In the genomic region with DNA sequence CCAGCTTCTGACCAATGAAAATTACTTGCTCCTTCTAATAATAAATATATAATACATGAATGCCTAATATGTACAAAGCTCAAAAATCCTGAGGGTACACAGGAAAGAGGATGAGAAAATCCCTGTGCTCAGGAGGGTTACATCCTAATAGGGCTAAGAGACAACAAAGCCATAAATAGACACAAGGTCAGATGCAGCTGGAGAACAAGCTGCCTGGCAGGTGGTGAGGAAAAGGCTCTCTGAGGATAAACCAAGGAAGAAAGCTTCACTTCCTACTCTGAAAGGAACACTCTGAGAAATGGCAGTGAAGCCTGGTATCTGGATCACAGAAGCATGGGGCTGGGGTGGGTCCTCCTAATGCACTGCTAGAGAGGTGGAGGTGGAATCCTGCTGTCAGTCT, we compare ENCODE assay signal across 13 mouse cellular contexts. TPM values are rescaled to one million over a fixed set of nuclear protein-coding genes. Genes with fewer than 3 reads are reported as not detected.
DNase-seq lines count a peak whose midpoint lies in the region; ATAC-seq and TF ChIP-seq lines count a peak whose summit lies in the region.
"Had no signal": no experiment of that assay in that cellular context is flagged by ENCODE, and none has a peak within 500 bp of the region (broad histone marks: within the 10 kb centered on the region; RNA-seq: fewer than 3 reads in every experiment).

No protein-coding gene starts in this region.

- no peak overlapping the region for H3K9ac ChIP-seq in kidney, embryonic 15.5 days
- no peak overlapping the region for H3K9ac ChIP-seq in kidney, embryonic 14.5 days (ENCODE audit: low read depth, low read length)
- no peak overlapping the region for H3K9ac ChIP-seq in stomach, embryonic 16.5 days (ENCODE audit: low read length)
- H3K9ac ChIP-seq: liver, embryonic 14.5 days had no signal

- TF ChIP-seq POLR2A in cerebellum, adult 2 months (IDR thresholded peaks at IDR 0.05; ENCODE audit: borderline replicate concordance, insufficient read depth, low read length): no peak

- no peak for TF ChIP-seq CTCF in cerebellum, adult 2 months (IDR thresholded peaks at IDR 0.05; ENCODE audit: borderline replicate concordance, insufficient read depth, low read depth, low read length)

- H3K9me3 ChIP-seq in kidney, embryonic 15.5 days (replicated peaks): no peaks in the 10 kb centered on the region
- H3K9me3 ChIP-seq in kidney, embryonic 14.5 days (ENCODE audit: control insufficient read depth, low read length): no peaks in the 10 kb centered on the region
- H3K9me3 ChIP-seq in stomach, embryonic 16.5 days (replicated peaks; ENCODE audit: control insufficient read depth, low read length): no peaks in the 10 kb centered on the region
- H3K9me3 ChIP-seq: embryonic facial prominence, embryonic 10.5 days had no signal

- peak overlapping the region; percentile 37; the same call in 1 of the 2 replicates for H3K27ac ChIP-seq in cerebellum, adult 2 months (ENCODE audit: insufficient read depth, low read length)
- peak overlapping the region; percentile 20; the same call in 1 of the 2 replicates for H3K27ac ChIP-seq in kidney, embryonic 15.5 days
- no peak overlapping the region for H3K27ac ChIP-seq in kidney, embryonic 14.5 days (ENCODE audit: low read depth, low read length)
- 0 out of 2 replicates have a peak overlapping the region, but pooled peaks have one; percentile 16 for H3K27ac ChIP-seq in stomach, embryonic 16.5 days (ENCODE audit: low read length)
- H3K27ac ChIP-seq: embryonic facial prominence, embryonic 10.5 days; liver, embryonic 14.5 days had no signal

- no peak overlapping the region for H3K4me3 ChIP-seq in cerebellum, adult 2 months (replicated peaks; ENCODE audit: insufficient read depth, low read depth, low read length)
- no peak overlapping the region for H3K4me3 ChIP-seq in kidney, embryonic 15.5 days (replicated peaks)
- H3K4me3 ChIP-seq in kidney, embryonic 14.5 days (ENCODE audit: low read length): no peak overlapping the region
- no peak overlapping the region for H3K4me3 ChIP-seq in stomach, embryonic 16.5 days (replicated peaks; ENCODE audit: low read length)
- H3K4me3 ChIP-seq: embryonic facial prominence, embryonic 10.5 days had no signal

- no peak overlapping the region for H3K4me2 ChIP-seq in kidney, embryonic 15.5 days
- H3K4me2 ChIP-seq in kidney, embryonic 14.5 days (replicated peaks; ENCODE audit: low read depth, low read length): no peak overlapping the region
- no peak overlapping the region for H3K4me2 ChIP-seq in stomach, embryonic 16.5 days (ENCODE audit: low read depth, low read length)

- H3K27me3 ChIP-seq in cerebellum, adult 2 months (ENCODE audit: control insufficient read depth, insufficient read depth, low read length): no peaks in the 10 kb centered on the region; the same call in 1 of the 2 replicates
- H3K27me3 ChIP-seq in kidney, embryonic 15.5 days: no peaks in the 10 kb centered on the region
- no peaks in the 10 kb centered on the region for H3K27me3 ChIP-seq in kidney, embryonic 14.5 days (ENCODE audit: control insufficient read depth, insufficient read depth, low read length)
- H3K27me3 ChIP-seq in stomach, embryonic 16.5 days (ENCODE audit: control insufficient read depth, insufficient read depth, low read length): no peaks in the 10 kb centered on the region

- peaks cover 22% of the 10 kb centered on the region for H3K36me3 ChIP-seq in kidney, embryonic 15.5 days
- H3K36me3 ChIP-seq in kidney, embryonic 14.5 days (ENCODE audit: control insufficient read depth, insufficient read depth, low read length): peaks cover 14% of the 10 kb centered on the region
- H3K36me3 ChIP-seq in stomach, embryonic 16.5 days (ENCODE audit: control insufficient read depth, insufficient read depth, low read length): no peaks in the 10 kb centered on the region; the same call in 1 of the 2 replicates

- DNase-seq in cerebellum, adult 2 months: peak in 1 of 2 experiments; percentile 14
- no peak for DNase-seq in cerebellum, adult 9-11 months
- peak; percentile 51 for DNase-seq in retina, adult 2 months (ENCODE audit: low read depth, low spot score)
- DNase-seq in retina, embryonic 14.5 days (ENCODE audit: low spot score): no peak
- no peak for DNase-seq in spleen, postnatal 10 days (ENCODE audit: low spot score in 2 of 2)

- H3K4me1 ChIP-seq in cerebellum, adult 2 months (ENCODE audit: control insufficient read depth, insufficient read depth, low read length): peaks cover 5% of the 10 kb centered on the region; the same call in 1 of the 2 replicates
- H3K4me1 ChIP-seq in kidney, embryonic 15.5 days: peaks cover 7% of the 10 kb centered on the region
- H3K4me1 ChIP-seq in kidney, embryonic 14.5 days (ENCODE audit: control insufficient read depth, insufficient read depth, low read length): 0 out of 2 replicates have a peak, but pooled peaks cover 2% of the 10 kb centered on the region
- H3K4me1 ChIP-seq in stomach, embryonic 16.5 days (ENCODE audit: control insufficient read depth, insufficient read depth, low read length): 0 out of 2 replicates have a peak, but pooled peaks cover 3% of the 10 kb centered on the region

- ATAC-seq in kidney, embryonic 15.5 days (replicated peaks; ENCODE audit: low FRiP score): no peak
- no peak for ATAC-seq in kidney, embryonic 14.5 days (ENCODE audit: low FRiP score, low TSS enrichment)
- ATAC-seq in stomach, embryonic 16.5 days (ENCODE audit: insufficient read depth, low FRiP score): no peak

RNA-seq across cellular contexts. Expression of gene Gm6096, which starts 15.6 kb away (rescaled TPM):
- not detected in 2 replicates for polyA plus RNA-seq in cerebellum, adult 2 months (2012; rRNA removed)
- 0.50 TPM in 1 of 2 replicates, not detected in the other for polyA plus RNA-seq in kidney, embryonic 15.5 days (2015; fragmentation: Nextera tagmentation; extraction: Ambion mirVana)
- 0.69 TPM in 1 of 2 replicates, not detected in the other for polyA plus RNA-seq in kidney, embryonic 14.5 days (2014; fragmentation: Nextera tagmentation; extraction: Ambion mirVana)
- not detected in 2 replicates for polyA plus RNA-seq in stomach, embryonic 16.5 days (2015; fragmentation: Nextera tagmentation; extraction: Ambion mirVana)
- polyA plus RNA-seq: intestine, embryonic 14.5 days; spleen, adult 2 months; thymus, adult 2 months had no signal

RNA-seq across cellular contexts. Expression of gene Gpi1, which starts 36.3 kb away (rescaled TPM):
- 611 and 659 TPM in 2 replicates for polyA plus RNA-seq in cerebellum, adult 2 months (2012; rRNA removed)
- 381 and 404 TPM in 2 replicates for polyA plus RNA-seq in kidney, embryonic 15.5 days (2015; fragmentation: Nextera tagmentation; extraction: Ambion mirVana)
- polyA plus RNA-seq in kidney, embryonic 14.5 days (2014; fragmentation: Nextera tagmentation; extraction: Ambion mirVana): 229 and 366 TPM in 2 replicates
- 347 and 352 TPM in 2 replicates for polyA plus RNA-seq in stomach, embryonic 16.5 days (2015; fragmentation: Nextera tagmentation; extraction: Ambion mirVana)

RNA-seq across cellular contexts. Expression of gene 4931406P16Rik, which starts 46.9 kb away (rescaled TPM):
- polyA plus RNA-seq in cerebellum, adult 2 months (2012; rRNA removed): 32.8 and 35.9 TPM in 2 replicates
- 38.4 and 41.5 TPM in 2 replicates for polyA plus RNA-seq in kidney, embryonic 15.5 days (2015; fragmentation: Nextera tagmentation; extraction: Ambion mirVana)
- polyA plus RNA-seq in kidney, embryonic 14.5 days (2014; fragmentation: Nextera tagmentation; extraction: Ambion mirVana): 45.5 and 45.7 TPM in 2 replicates
- polyA plus RNA-seq in stomach, embryonic 16.5 days (2015; fragmentation: Nextera tagmentation; extraction: Ambion mirVana): 30.4 and 32.8 TPM in 2 replicates
